Mouse (Mus musculus) stomach, postnatal 0 days (tissue): Measurements from ENCODE around the gene Arpc1a. TPM values are rescaled to one million over a fixed set of nuclear protein-coding genes. Genes with fewer than 3 reads are reported as not detected.
A peak's percentile ranks its signal among the peaks of the same experiment; 100 is the strongest.

Source experiments
- ATAC-seq: fragments of 200-750 bp; cut with Nextera tagmentation; 2 replicates; pipeline ENCODE4 v1.8.0; 2017; ENCODE audit not compliant: low FRiP score, low TSS enrichment
- DNase-seq: peaks from one replicate; pipeline ENCODE4 v3.0.0-alpha.2; 2016; ENCODE audit warnings: low spot score
- H3K27ac ChIP-seq: fragments of 300-500 bp; sonication (generic); replicated peaks from 2 replicates; pipeline ENCODE4 v1.5.1; 2014; ENCODE audit warnings: mild to moderate bottlenecking, control low read depth
- H3K27me3 ChIP-seq: fragments of 300-500 bp; sonication (generic); 2 replicates; pipeline ENCODE4 v1.6.1; 2014; ENCODE audit warnings: low read length; ENCODE audit not compliant: control insufficient read depth, insufficient read depth
- H3K36me3 ChIP-seq: fragments of 300-500 bp; sonication (generic); 2 replicates; pipeline ENCODE4 v1.6.1; 2014; ENCODE audit warnings: low read length, mixed read lengths; ENCODE audit not compliant: control insufficient read depth, insufficient read depth
- H3K4me1 ChIP-seq: fragments of 300-500 bp; sonication (generic); replicated peaks from 2 replicates; pipeline ENCODE4 v1.6.1; 2014; ENCODE audit warnings: antibody characterized with exemption; ENCODE audit not compliant: control insufficient read depth, insufficient read depth
- H3K4me2 ChIP-seq: fragments of 300-500 bp; sonication (generic); replicated peaks from 2 replicates; pipeline ENCODE4 v1.6.1; 2014; ENCODE audit warnings: low read depth, mild to moderate bottlenecking, control low read depth, moderate library complexity
- H3K4me3 ChIP-seq: fragments of 300-500 bp; sonication (generic); 2 replicates; pipeline ENCODE4 v1.5.1; 2014; ENCODE audit warnings: low read depth, low read length, control low read depth
- H3K9ac ChIP-seq: fragments of 300-500 bp; sonication (generic); 2 replicates; pipeline ENCODE4 v1.6.1; 2014; ENCODE audit warnings: mild to moderate bottlenecking, low read length, control low read depth, mixed read lengths
- H3K9me3 ChIP-seq: fragments of 300-500 bp; sonication (generic); 2 replicates; pipeline ENCODE4 v1.6.1; 2016; ENCODE audit warnings: low read length; ENCODE audit not compliant: control insufficient read depth
- CTCF ChIP-seq: IDR thresholded peaks from 2 replicates; pipeline ENCODE4 v1.5.1; 2016; ENCODE audit warnings: antibody characterized with exemption, low read depth, mild to moderate bottlenecking, moderate library complexity
- EP300 ChIP-seq: optimal IDR thresholded peaks from 2 replicates; pipeline ENCODE3; 2016; ENCODE audit warnings: antibody characterized with exemption
- WGBS: fragments of 180-500 bp; shearing (Covaris S2); extraction: QIAGEN DNeasy Blood & Tissue Kit; methylation state at CpG from one replicate; pipeline ENCODE4 v1.1.7; 2014; 5-methylcytosine and 5-hydroxymethylcytosine counted together
- polyA plus RNA-seq: library from polyadenylated mRNA; unstranded; fragments of >200 nt; fragmentation: Nextera tagmentation; extraction: Ambion mirVana; gene quantifications from 2 replicates; pipeline ENCODE4 v1.2.1, GENCODE M21; 2015

Gene Arpc1a
- polyA plus RNA-seq, 1 experiment from 2014 or later = 145 TPM

- DNase-seq (no peak), ATAC-seq (no peak)
- WGBS = 70% methylated on average over 2 of the region's 2 CpGs
Measured at GRCm38 (mm10) chr5:145059524-145059923, 24.1 kb upstream of the Arpc1a start.

DNA sequence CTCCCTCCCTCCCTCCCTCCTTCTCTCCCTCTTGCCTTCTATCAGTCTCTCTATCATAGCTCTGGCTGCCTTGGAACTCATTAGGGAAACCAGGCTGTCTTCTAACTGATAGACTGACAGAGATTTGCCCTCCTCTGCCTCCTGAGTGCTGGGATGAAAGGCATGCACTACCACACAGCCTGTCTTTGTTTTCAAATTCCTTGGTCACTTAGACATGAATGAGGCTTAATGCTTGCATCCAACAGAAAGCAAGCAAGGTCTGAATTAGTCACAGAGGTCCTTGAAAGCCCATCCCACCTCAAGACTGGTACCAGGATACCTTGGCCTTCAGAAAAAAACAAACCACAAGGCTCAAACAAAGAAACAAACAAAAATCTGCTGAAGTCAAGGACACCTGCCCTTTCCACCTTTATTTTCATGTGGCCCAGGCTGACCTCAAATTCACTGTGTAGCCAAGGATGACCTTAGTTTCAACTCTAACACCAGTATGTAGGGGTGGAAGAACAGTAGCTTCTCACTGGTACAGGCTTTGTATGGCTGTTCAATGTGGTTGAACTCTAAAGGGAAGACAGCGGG is 18.8 kb upstream of the Arpc1a start:
- Histone ChIP-seq H3K4me1 (no peaks in the 10 kb centered on the region), H3K27me3 (no peaks in the 10 kb centered on the region), H3K4me3 (no peak overlapping the region), H3K9ac (no peak overlapping the region), H3K36me3 (no peaks in the 10 kb centered on the region), H3K27ac (no peak overlapping the region), H3K9me3 (no peaks in the 10 kb centered on the region), H3K4me2 (no peak overlapping the region)
- no peak for DNase-seq
- TF ChIP-seq EP300 (no peak), CTCF (no peak)
- 79% methylated on average over 1 of the region's 1 CpGs for WGBS
- ATAC-seq = no peak

More at GRCm38 (mm10) chr5:145059524-145059923, 24.1 kb upstream of the Arpc1a start:
- TF ChIP-seq EP300 = no peak
- TF ChIP-seq CTCF = no peak
- Histone ChIP-seq H3K4me1 (no peaks in the 10 kb centered on the region), H3K27me3 (no peaks in the 10 kb centered on the region), H3K4me3 (no peak overlapping the region), H3K9ac (no peak overlapping the region), H3K9me3 (no peaks in the 10 kb centered on the region), H3K4me2 (no peak overlapping the region), H3K36me3 (no peaks in the 10 kb centered on the region), H3K27ac (no peak overlapping the region)

GRCm38 (mm10) chr5:145068863-145069262 is 14.8 kb upstream of the Arpc1a start:
- H3K36me3 ChIP-seq = no peaks in the 10 kb centered on the region
- WGBS = 24% methylated on average over 3 of the region's 3 CpGs
- no peak for DNase-seq
- ATAC-seq = no peak
- H3K4me1 ChIP-seq = no peaks in the 10 kb centered on the region
- no peak for TF ChIP-seq EP300
- H3K27me3 ChIP-seq = no peaks in the 10 kb centered on the region
- H3K27ac ChIP-seq = no peak overlapping the region
- no peak overlapping the region for H3K9ac ChIP-seq
- no peak overlapping the region for H3K4me3 ChIP-seq
- H3K9me3 ChIP-seq = no peaks in the 10 kb centered on the region
- H3K4me2 ChIP-seq = no peak overlapping the region

DNA sequence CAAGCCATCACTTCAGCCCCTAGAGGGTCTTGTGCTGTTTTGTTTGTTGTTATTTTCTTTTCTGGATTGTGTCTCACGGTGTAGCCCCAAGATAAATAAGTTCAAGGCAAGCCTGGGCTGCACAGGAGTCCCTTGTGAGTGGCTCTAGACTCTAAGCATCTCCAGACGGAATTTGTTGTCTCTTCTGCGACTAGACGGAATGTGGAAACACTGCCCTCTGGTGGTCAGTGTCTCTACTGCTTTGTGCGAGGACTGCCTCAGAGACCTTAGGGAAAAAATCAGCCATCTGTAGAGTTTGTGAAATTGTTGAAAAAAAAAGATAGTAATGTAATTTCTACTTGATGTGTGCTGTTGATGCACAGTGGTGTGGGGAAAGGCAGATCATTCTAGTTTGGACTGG is 13.9 kb upstream of the Arpc1a start:
- DNase-seq (peak; percentile 75), ATAC-seq (peak; percentile 50; the same call in 1 of the 2 replicates)
- Histone ChIP-seq H3K4me3 (no peak overlapping the region), H3K9me3 (no peaks in the 10 kb centered on the region), H3K27me3 (no peaks in the 10 kb centered on the region), H3K9ac (no peak overlapping the region), H3K4me1 (no peaks in the 10 kb centered on the region), H3K4me2 (no peak overlapping the region), H3K36me3 (no peaks in the 10 kb centered on the region), H3K27ac (no peak overlapping the region)
- no peak for TF ChIP-seq EP300
- TF ChIP-seq CTCF = peak; percentile 91
- under 1% methylated on average over 5 of the region's 5 CpGs for WGBS

GRCm38 (mm10) chr5:145071342-145071741 is 12.3 kb upstream of the Arpc1a start:
- ATAC-seq (no peak), DNase-seq (no peak)
- Histone ChIP-seq H3K9ac (no peak overlapping the region), H3K4me1 (no peaks in the 10 kb centered on the region), H3K4me3 (no peak overlapping the region), H3K36me3 (no peaks in the 10 kb centered on the region), H3K27ac (no peak overlapping the region), H3K9me3 (no peaks in the 10 kb centered on the region), H3K4me2 (no peak overlapping the region), H3K27me3 (no peaks in the 10 kb centered on the region)
- WGBS = 49% methylated on average over 6 of the region's 6 CpGs
- TF ChIP-seq CTCF (peak; percentile 63), EP300 (no peak)

GRCm38 (mm10) chr5:145075081-145075480 is 8.5 kb upstream of the Arpc1a start:
- Histone ChIP-seq H3K27ac (no peak overlapping the region), H3K36me3 (no peaks in the 10 kb centered on the region), H3K4me3 (no peak overlapping the region), H3K9me3 (no peaks in the 10 kb centered on the region), H3K9ac (no peak overlapping the region), H3K4me1 (no peaks in the 10 kb centered on the region), H3K4me2 (no peak overlapping the region), H3K27me3 (no peaks in the 10 kb centered on the region)
- TF ChIP-seq EP300 (no peak), CTCF (no peak)
- no peak for ATAC-seq
- no peak for DNase-seq
- WGBS = 59% methylated on average over 3 of the region's 3 CpGs
